Mouse (Mus musculus): ENCODE data around the gene Slc37a3. TPM values are rescaled to one million over a fixed set of nuclear protein-coding genes. Genes with fewer than 3 reads are reported as not detected.

Slc37a3 gene
- polyA plus RNA-seq, 1 experiment from 2014 or later, result 34.5 TPM

GRCm38 (mm10) chr6:39284836-39285235, 92.6 kb downstream of the Slc37a3 start:
- no peak for ATAC-seq (replicated peaks; ENCODE audit: insufficient number of reproducible peaks, low FRiP score, low TSS enrichment)
- Histone ChIP-seq H3K27me3 (ENCODE audit: control insufficient read depth, insufficient read depth, low read length) (no peaks in the 10 kb centered on the region), H3K36me3 (ENCODE audit: control insufficient read depth, insufficient read depth, low read length) (no peaks in the 10 kb centered on the region), H3K4me2 (no peak overlapping the region), H3K4me1 (ENCODE audit: control insufficient read depth, insufficient read depth, low read length) (peaks cover 7% of the 10 kb centered on the region), H3K4me3 (ENCODE audit: low read depth, low read length) (no peak overlapping the region), H3K27ac (ENCODE audit: low read depth, low read length) (no peak overlapping the region), H3K9ac (ENCODE audit: low read depth, low read length) (no peak overlapping the region), H3K9me3 (replicated peaks; ENCODE audit: control insufficient read depth, low read length) (no peaks in the 10 kb centered on the region)
- 85% methylated on average over 3 of the region's 3 CpGs for WGBS (ENCODE audit: insufficient replicate concordance)

Other genes with a start within 250 kb of the Slc37a3 start
- 5.2 and 5.8 TPM in 2 replicates for gene Kdm7a, start 170.9 kb downstream of the Slc37a3 start, polyA plus RNA-seq (2014; fragmentation: Nextera tagmentation; extraction: Ambion mirVana)
- gene Rab19, start 3.5 kb upstream of the Slc37a3 start, polyA plus RNA-seq (2014; fragmentation: Nextera tagmentation; extraction: Ambion mirVana), result 0.64 and 0.96 TPM in 2 replicates
- gene Mkrn1, start 42.8 kb upstream of the Slc37a3 start, polyA plus RNA-seq (2014; fragmentation: Nextera tagmentation; extraction: Ambion mirVana), result 33.2 and 34.5 TPM in 2 replicates
- 21.5 and 24.8 TPM in 2 replicates for gene Dennd2a, start 180.2 kb upstream of the Slc37a3 start, polyA plus RNA-seq (2014; fragmentation: Nextera tagmentation; extraction: Ambion mirVana)
- gene Adck2, start 196.2 kb upstream of the Slc37a3 start, polyA plus RNA-seq (2014; fragmentation: Nextera tagmentation; extraction: Ambion mirVana), result 14.9 and 18.6 TPM in 2 replicates
- 1.4 and 1.9 TPM in 2 replicates for gene Gm42420, start 208.1 kb upstream of the Slc37a3 start, polyA plus RNA-seq (2014; fragmentation: Nextera tagmentation; extraction: Ambion mirVana)
- 524 and 555 TPM in 2 replicates for gene Ndufb2, start 214.9 kb upstream of the Slc37a3 start, polyA plus RNA-seq (2014; fragmentation: Nextera tagmentation; extraction: Ambion mirVana)